Mouse (Mus musculus) retina, embryonic 14.5 days (tissue): ENCODE data around the gene Xylt1.

ENCODE experiments used
- DNase-seq: peaks from one replicate; pipeline ENCODE4 v3.0.0-alpha.2; 2015; ENCODE audit warnings: low spot score

Xylt1 gene

GRCm38 (mm10) chr7:117435730-117436441, 55.1 kb downstream of the Xylt1 start:
- no peak for DNase-seq

GRCm38 (mm10) chr7:117436892-117437291, 56.1 kb downstream of the Xylt1 start:
- DNase-seq, result no peak

- no peak for DNase-seq
Observed at GRCm38 (mm10) chr7:117440994-117441393, 60.2 kb downstream of the Xylt1 start.

GRCm38 (mm10) chr7:117442639-117443038, 61.9 kb downstream of the Xylt1 start:
- DNase-seq, result no peak

- DNase-seq, result no peak
Observed at GRCm38 (mm10) chr7:117443215-117443614, 62.4 kb downstream of the Xylt1 start.

GRCm38 (mm10) chr7:117445471-117445870, 64.7 kb downstream of the Xylt1 start:
- DNase-seq, result no peak

GRCm38 (mm10) chr7:117449605-117450004, 68.8 kb downstream of the Xylt1 start:
- no peak for DNase-seq

GRCm38 (mm10) chr7:117451212-117451611, 70.4 kb downstream of the Xylt1 start:
- no peak for DNase-seq

GRCm38 (mm10) chr7:117452269-117452668, 71.5 kb downstream of the Xylt1 start:
- no peak for DNase-seq

GRCm38 (mm10) chr7:117454789-117455548, 74.2 kb downstream of the Xylt1 start:
- no peak for DNase-seq

GRCm38 (mm10) chr7:117462196-117462935, 81.6 kb downstream of the Xylt1 start:
- DNase-seq, result no peak

- no peak for DNase-seq
Observed at GRCm38 (mm10) chr7:117464956-117465355, 84.2 kb downstream of the Xylt1 start.

- no peak for DNase-seq
Observed at GRCm38 (mm10) chr7:117466006-117466780, 85.4 kb downstream of the Xylt1 start.

GRCm38 (mm10) chr7:117470243-117470802, 89.5 kb downstream of the Xylt1 start:
- DNase-seq, result no peak

- DNase-seq, result peak; percentile 78
Observed at GRCm38 (mm10) chr7:117472055-117472780, 91.4 kb downstream of the Xylt1 start.

- DNase-seq, result peak; percentile 68
Observed at GRCm38 (mm10) chr7:117472781-117473743, 92.3 kb downstream of the Xylt1 start.

- peak; percentile 47 for DNase-seq
Observed at GRCm38 (mm10) chr7:117474302-117474701, 93.5 kb downstream of the Xylt1 start.

- no peak for DNase-seq
Observed at GRCm38 (mm10) chr7:117475106-117475505, 94.3 kb downstream of the Xylt1 start.

- no peak for DNase-seq
Observed at GRCm38 (mm10) chr7:117478937-117479336, 98.2 kb downstream of the Xylt1 start.

GRCm38 (mm10) chr7:117480831-117481230, 100.1 kb downstream of the Xylt1 start:
- DNase-seq, result no peak
